Comparison of ENCODE assay signal across 28 mouse cellular contexts in genomic region chr12:33894621-33895020, GRCm38 (mm10). TPM values are rescaled to one million over a fixed set of nuclear protein-coding genes. Genes with fewer than 3 reads are reported as not detected.
"Had no signal": no experiment of that assay in that cellular context is flagged by ENCODE, and none has a peak within 500 bp of the region (broad histone marks: within the 10 kb centered on the region; RNA-seq: fewer than 3 reads in every experiment).

No protein-coding gene starts in this region.

- H3K9ac ChIP-seq: heart, embryonic 13.5 days; heart, embryonic 15.5 days; hindbrain, embryonic 13.5 days; hindbrain, embryonic 15.5 days; kidney, embryonic 15.5 days; limb, embryonic 12.5 days; limb, embryonic 15.5 days; liver, embryonic 12.5 days; liver, embryonic 14.5 days had no signal

- H3K4me3 ChIP-seq: heart, adult 2 months; heart, embryonic 13.5 days; heart, embryonic 15.5 days; hindbrain, embryonic 13.5 days; hindbrain, embryonic 15.5 days; kidney, embryonic 15.5 days; limb, embryonic 12.5 days; limb, embryonic 15.5 days; liver, embryonic 12.5 days had no signal

- H3K4me2 ChIP-seq: heart, embryonic 11.5 days; heart, embryonic 13.5 days; heart, embryonic 15.5 days; hindbrain, embryonic 13.5 days; hindbrain, embryonic 15.5 days; kidney, embryonic 15.5 days; limb, embryonic 12.5 days; limb, embryonic 15.5 days; liver, embryonic 12.5 days had no signal

- H3K4me1 ChIP-seq: heart, embryonic 15.5 days; hindbrain, embryonic 13.5 days; hindbrain, embryonic 15.5 days; kidney, embryonic 15.5 days; limb, embryonic 12.5 days; liver, embryonic 12.5 days had no signal

- H3K9me3 ChIP-seq: heart, embryonic 13.5 days; heart, embryonic 15.5 days; hindbrain, embryonic 13.5 days; hindbrain, embryonic 15.5 days; kidney, embryonic 15.5 days; limb, embryonic 12.5 days; limb, embryonic 15.5 days; liver, embryonic 12.5 days had no signal

- DNase-seq: gastrocnemius, postnatal 14 days; gastrocnemius, postnatal 36 days; kidney, adult 11 months; kidney, adult 2 months; kidney, adult 9 months; kidney, postnatal 14 days; kidney, postnatal 36 days; layer of hippocampus, adult 9-11 months; layer of hippocampus, postnatal 36 days had no signal

- H3K27ac ChIP-seq: heart, adult 2 months; heart, embryonic 13.5 days; heart, embryonic 15.5 days; hindbrain, embryonic 13.5 days; hindbrain, embryonic 15.5 days; hindbrain, postnatal 0 days; kidney, embryonic 15.5 days; kidney, postnatal 0 days; limb, embryonic 12.5 days; limb, embryonic 15.5 days; liver, embryonic 12.5 days; liver, embryonic 14.5 days had no signal

- ATAC-seq: hindbrain, postnatal 0 days; intestine, embryonic 16.5 days; liver, embryonic 12.5 days had no signal

- H3K27me3 ChIP-seq: heart, embryonic 13.5 days; heart, embryonic 15.5 days; hindbrain, embryonic 13.5 days; hindbrain, embryonic 15.5 days; kidney, embryonic 15.5 days; limb, embryonic 12.5 days; limb, embryonic 15.5 days; liver, embryonic 12.5 days had no signal

- H3K36me3 ChIP-seq: heart, embryonic 13.5 days; heart, embryonic 15.5 days; hindbrain, embryonic 13.5 days; hindbrain, embryonic 15.5 days; kidney, embryonic 15.5 days; limb, embryonic 12.5 days; limb, embryonic 15.5 days; liver, embryonic 12.5 days had no signal

RNA-seq across cellular contexts. Expression of gene Ferd3l, which starts 33.6 kb away (rescaled TPM):
- polyA plus RNA-seq: gonadal fat pad, adult 2 months; heart, adult 2 months; heart, embryonic 11.5 days; heart, embryonic 13.5 days; heart, embryonic 15.5 days; heart, postnatal 0 days; intestine, embryonic 14.5 days; intestine, embryonic 16.5 days; kidney, adult 2 months; kidney, embryonic 15.5 days; kidney, postnatal 0 days; large intestine, adult 2 months; limb, embryonic 12.5 days; limb, embryonic 15.5 days; liver, adult 2 months; liver, embryonic 12.5 days; liver, embryonic 14.5 days had no signal
